Mouse (Mus musculus) forebrain, postnatal 0 days (tissue): ENCODE data around the gene Ccl11. TPM values are rescaled to one million over a fixed set of nuclear protein-coding genes. Genes with fewer than 3 reads are reported as not detected.

ENCODE experiments used
- ATAC-seq: fragments of 200-750 bp; cut with Nextera tagmentation; 2 replicates; pipeline ENCODE4 v1.8.0; 2017; ENCODE audit warnings: mild to moderate bottlenecking, moderate library complexity
- DNase-seq: peaks from one replicate; pipeline ENCODE4 v3.0.0-alpha.2; 2015
- H3K27ac ChIP-seq: fragments of 300-500 bp; sonication (generic); 2 replicates; pipeline ENCODE4 v1.5.1; 2014; ENCODE audit warnings: low read depth, mild to moderate bottlenecking, antibody characterized with exemption, low read length, moderate library complexity, mixed read lengths
- H3K27me3 ChIP-seq: fragments of 300-500 bp; sonication (generic); 2 replicates; pipeline ENCODE4 v1.6.1; 2014; ENCODE audit warnings: mild to moderate bottlenecking, low read length, mixed read lengths; ENCODE audit not compliant: insufficient read depth
- H3K36me3 ChIP-seq: fragments of 300-500 bp; sonication (generic); 2 replicates; pipeline ENCODE4 v1.6.1; 2014; ENCODE audit warnings: mild to moderate bottlenecking, moderate library complexity; ENCODE audit not compliant: insufficient read depth
- H3K4me1 ChIP-seq: fragments of 300-500 bp; sonication (generic); 2 replicates; pipeline ENCODE4 v1.6.1; 2014; ENCODE audit warnings: antibody characterized with exemption; ENCODE audit not compliant: insufficient read depth
- H3K4me2 ChIP-seq: fragments of 300-500 bp; sonication (generic); 2 replicates; pipeline ENCODE4 v1.6.1; 2014; ENCODE audit warnings: low read depth, mild to moderate bottlenecking, moderate library complexity
- H3K4me3 ChIP-seq: fragments of 300-500 bp; sonication (generic); 2 replicates; pipeline ENCODE4 v1.5.1; 2014; ENCODE audit warnings: low read depth, low read length, mixed read lengths
- H3K9ac ChIP-seq: fragments of 300-500 bp; sonication (generic); 2 replicates; pipeline ENCODE4 v1.6.1; 2014; ENCODE audit warnings: mild to moderate bottlenecking
- H3K9me3 ChIP-seq: fragments of 300-500 bp; sonication (generic); 2 replicates; pipeline ENCODE4 v1.6.1; 2016; ENCODE audit warnings: low read length
- CTCF ChIP-seq: sonication (generic); IDR thresholded peaks from 2 replicates; pipeline ENCODE4 v1.5.1; 2016; ENCODE audit warnings: antibody characterized with exemption, control low read depth, low read depth
- WGBS: fragments of 180-500 bp; shearing (Covaris S2); extraction: QIAGEN DNeasy Blood & Tissue Kit; methylation state at CpG from one replicate; pipeline ENCODE4 v1.1.7; 2014; 5-methylcytosine and 5-hydroxymethylcytosine counted together
- polyA plus RNA-seq: library from polyadenylated mRNA; unstranded; fragments of >200 nt; fragmentation: Nextera tagmentation; extraction: Ambion mirVana; gene quantifications from 2 replicates; pipeline ENCODE4 v1.2.1, GENCODE M21; 2015
- total RNA-seq: library from RNA; depleted of rRNA; stranded (reverse); fragments of >200 nt; gene quantifications from 2 replicates; pipeline ENCODE4 v1.2.3, GENCODE M21; 2014; rRNA removed

The Ccl11 gene
- total and polyA plus RNA-seq, 2 experiments from 2014 or later, result 0.15 TPM; not detected in 1

DNA sequence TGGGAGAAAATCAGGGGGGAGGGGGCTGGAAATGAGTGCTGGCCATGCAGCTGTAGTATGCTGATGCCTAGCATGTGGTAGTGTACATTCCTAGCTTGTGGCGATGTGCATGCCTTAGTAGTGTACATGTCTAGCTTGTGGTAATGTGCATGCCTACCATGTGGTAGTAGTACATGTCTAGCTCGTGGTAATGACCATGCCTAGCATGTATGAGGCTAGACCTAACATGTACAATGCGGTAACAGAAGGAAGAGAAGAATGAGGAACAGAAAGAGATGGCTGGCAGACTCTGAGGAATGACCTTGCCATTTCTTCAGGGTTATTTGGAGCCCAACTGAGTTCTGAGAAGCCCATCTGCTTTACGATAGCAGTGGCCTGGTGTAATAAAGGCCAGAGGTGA, 43.5 kb downstream of the Ccl11 start:
- Histone ChIP-seq H3K9me3 (no peaks in the 10 kb centered on the region), H3K27me3 (no peaks in the 10 kb centered on the region), H3K9ac (no peak overlapping the region), H3K4me3 (no peak overlapping the region), H3K4me1 (no peaks in the 10 kb centered on the region), H3K27ac (no peak overlapping the region), H3K4me2 (no peak overlapping the region), H3K36me3 (no peaks in the 10 kb centered on the region)
- 89% methylated on average over 4 of the region's 4 CpGs for WGBS
- TF ChIP-seq CTCF, result no peak
- no peak for ATAC-seq
- DNase-seq, result no peak

DNA sequence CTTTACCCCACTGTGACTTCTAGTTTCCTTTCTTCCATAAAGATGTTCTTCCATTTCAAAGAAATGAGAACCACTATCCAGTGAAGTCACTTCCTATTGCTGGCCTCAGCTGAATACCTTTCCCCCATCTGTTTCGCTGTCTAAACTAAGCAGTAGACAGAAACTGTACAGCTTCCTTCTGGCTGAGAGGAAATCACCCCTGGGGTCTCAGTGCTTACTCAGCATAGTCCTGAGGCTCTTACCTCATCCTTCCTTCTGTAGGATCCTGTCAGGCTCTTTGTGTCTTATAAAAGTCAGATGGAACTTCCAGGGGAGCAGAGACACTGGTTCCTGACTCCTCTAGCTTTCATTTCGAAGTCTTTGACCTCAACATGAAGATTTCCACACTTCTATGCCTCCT, 43.9 kb downstream of the Ccl11 start, which contains the start of gene Ccl12:
Ccl12 (plus strand) TSS at position 317 of the 400 bp plus-strand sequence.
- Histone ChIP-seq H3K4me2 (no peak within 1 kb of the TSS), H3K4me1 (no peaks in the 10 kb centered on the region), H3K4me3 (no peak within 1 kb of the TSS), H3K27me3 (no peaks in the 10 kb centered on the region), H3K9ac (no peak within 1 kb of the TSS), H3K9me3 (no peaks in the 10 kb centered on the region), H3K27ac (no peak within 1 kb of the TSS), H3K36me3 (no peaks in the 10 kb centered on the region)
- no peak for TF ChIP-seq CTCF
- 68% methylated on average over 2 of the region's 2 CpGs for WGBS
- ATAC-seq (no peak), DNase-seq (no peak)

DNA sequence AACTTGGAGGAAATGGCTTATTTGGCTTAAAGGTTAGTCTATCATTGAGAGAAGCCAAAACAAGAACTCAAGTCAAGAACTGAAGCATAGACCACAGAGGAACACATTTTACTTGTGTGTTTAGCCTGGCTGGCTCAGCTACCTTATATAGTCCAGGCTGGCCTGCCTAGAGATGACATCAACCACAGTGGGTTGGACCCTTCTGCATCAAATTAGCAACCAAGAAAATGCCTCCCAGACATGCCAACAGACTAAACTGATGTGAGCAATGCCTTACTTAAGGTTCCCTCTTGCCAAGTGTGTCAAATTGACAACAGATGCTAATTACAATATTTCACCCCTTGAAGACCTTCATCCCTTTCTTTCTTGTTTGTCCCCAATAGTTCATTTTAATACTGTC, 52.0 kb downstream of the Ccl11 start:
- Histone ChIP-seq H3K4me2 (no peak overlapping the region), H3K27ac (no peak overlapping the region), H3K9me3 (no peaks in the 10 kb centered on the region), H3K9ac (no peak overlapping the region), H3K4me1 (no peaks in the 10 kb centered on the region), H3K27me3 (no peaks in the 10 kb centered on the region), H3K4me3 (no peak overlapping the region), H3K36me3 (no peaks in the 10 kb centered on the region)
- ATAC-seq (no peak), DNase-seq (no peak)
- TF ChIP-seq CTCF, result no peak

DNA sequence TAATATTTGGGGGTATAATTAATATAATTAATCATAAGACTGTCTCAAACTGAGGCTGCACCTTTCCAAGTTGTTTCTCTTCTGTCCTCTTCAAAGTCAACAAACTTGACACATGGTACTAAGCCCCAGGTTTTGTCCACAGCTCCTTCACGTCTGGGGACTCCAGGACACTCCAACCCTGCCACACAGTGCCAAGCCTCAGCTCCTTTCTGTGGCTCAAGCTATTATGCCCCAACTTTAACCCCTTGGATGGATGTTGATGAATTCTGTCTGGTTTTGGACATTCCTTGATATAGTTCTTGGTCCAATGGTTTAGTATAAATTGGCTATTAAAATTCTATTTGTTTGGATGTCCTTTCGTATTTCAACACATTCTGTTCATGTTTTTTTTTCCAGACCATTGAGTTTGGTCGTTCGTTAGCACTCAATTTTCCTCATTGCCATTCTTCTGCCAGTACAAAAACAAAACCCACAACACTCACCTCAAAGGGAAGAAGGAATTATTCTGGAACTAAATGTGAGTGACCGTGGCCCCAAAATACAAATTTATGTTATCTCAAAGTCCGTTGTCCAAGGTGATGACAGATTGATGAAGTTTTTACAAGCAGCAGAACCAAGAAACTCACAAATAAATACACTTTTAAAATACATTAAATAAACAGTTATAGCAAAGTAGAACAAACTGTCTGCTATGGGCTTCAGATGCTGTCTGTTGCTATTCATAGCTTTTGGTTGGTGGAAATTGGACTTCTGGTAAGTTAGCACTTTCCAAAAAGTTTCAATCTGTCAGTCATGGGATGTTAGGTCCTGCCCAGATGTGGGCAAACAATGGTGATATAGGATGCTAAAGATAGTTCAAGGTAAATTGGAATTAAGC, 53.0 kb downstream of the Ccl11 start:
- Histone ChIP-seq H3K9me3 (no peaks in the 10 kb centered on the region), H3K9ac (no peak overlapping the region), H3K4me1 (no peaks in the 10 kb centered on the region), H3K27me3 (no peaks in the 10 kb centered on the region), H3K4me2 (no peak overlapping the region), H3K4me3 (no peak overlapping the region), H3K36me3 (no peaks in the 10 kb centered on the region), H3K27ac (no peak overlapping the region)
- no peak for DNase-seq
- 39% methylated on average over 6 of the region's 6 CpGs for WGBS
- ATAC-seq, result no peak
- no peak for TF ChIP-seq CTCF

Other genes with a start within 250 kb of the Ccl11 start
- gene 5530401A14Rik, start 197.2 kb upstream of the Ccl11 start, total RNA-seq, result not detected in 2 replicates
- gene 5530401A14Rik, start 197.2 kb upstream of the Ccl11 start, polyA plus RNA-seq, result 0.23 TPM in 1 of 2 replicates, not detected in the other
- 28.9 and 37.2 TPM in 2 replicates for gene Asic2, start 89.4 kb upstream of the Ccl11 start, total RNA-seq
- gene Asic2, start 89.4 kb upstream of the Ccl11 start, polyA plus RNA-seq, result 11.5 and 15.5 TPM in 2 replicates
- gene Ccl2, start 22.3 kb upstream of the Ccl11 start, total RNA-seq, result 0.85 and 2.4 TPM in 2 replicates
- 1.3 and 1.6 TPM in 2 replicates for gene Ccl2, start 22.3 kb upstream of the Ccl11 start, polyA plus RNA-seq
- not detected in 2 replicates for gene Gm17268, start 19.3 kb upstream of the Ccl11 start, total RNA-seq
- not detected in 2 replicates for gene Gm17268, start 19.3 kb upstream of the Ccl11 start, polyA plus RNA-seq
- gene Ccl7, start 12.1 kb upstream of the Ccl11 start, total RNA-seq, result 0.23 TPM in 1 of 2 replicates, not detected in the other
- 1.2 and 3.0 TPM in 2 replicates for gene Ccl7, start 12.1 kb upstream of the Ccl11 start, polyA plus RNA-seq
- gene Ccl12, start 44.0 kb downstream of the Ccl11 start, total RNA-seq, result 2.0 and 3.3 TPM in 2 replicates
- gene Ccl12, start 44.0 kb downstream of the Ccl11 start, polyA plus RNA-seq, result 7.6 and 11.1 TPM in 2 replicates
- gene Ccl8, start 57.4 kb downstream of the Ccl11 start, total RNA-seq, result not detected in 2 replicates
- 0.42 TPM in 1 of 2 replicates, not detected in the other for gene Ccl8, start 57.4 kb downstream of the Ccl11 start, polyA plus RNA-seq
- gene Ccl1, start 247.9 kb downstream of the Ccl11 start, total RNA-seq, result not detected in 2 replicates
- gene Ccl1, start 247.9 kb downstream of the Ccl11 start, polyA plus RNA-seq, result 0.46 TPM in 1 of 2 replicates, not detected in the other